Mouse (Mus musculus): ENCODE data around the gene Ywhah. TPM values are rescaled to one million over a fixed set of nuclear protein-coding genes. Genes with fewer than 3 reads are reported as not detected.

Gene Ywhah
- polyA plus RNA-seq (2012; rRNA removed), result 178 and 244 TPM in 2 replicates

DNA sequence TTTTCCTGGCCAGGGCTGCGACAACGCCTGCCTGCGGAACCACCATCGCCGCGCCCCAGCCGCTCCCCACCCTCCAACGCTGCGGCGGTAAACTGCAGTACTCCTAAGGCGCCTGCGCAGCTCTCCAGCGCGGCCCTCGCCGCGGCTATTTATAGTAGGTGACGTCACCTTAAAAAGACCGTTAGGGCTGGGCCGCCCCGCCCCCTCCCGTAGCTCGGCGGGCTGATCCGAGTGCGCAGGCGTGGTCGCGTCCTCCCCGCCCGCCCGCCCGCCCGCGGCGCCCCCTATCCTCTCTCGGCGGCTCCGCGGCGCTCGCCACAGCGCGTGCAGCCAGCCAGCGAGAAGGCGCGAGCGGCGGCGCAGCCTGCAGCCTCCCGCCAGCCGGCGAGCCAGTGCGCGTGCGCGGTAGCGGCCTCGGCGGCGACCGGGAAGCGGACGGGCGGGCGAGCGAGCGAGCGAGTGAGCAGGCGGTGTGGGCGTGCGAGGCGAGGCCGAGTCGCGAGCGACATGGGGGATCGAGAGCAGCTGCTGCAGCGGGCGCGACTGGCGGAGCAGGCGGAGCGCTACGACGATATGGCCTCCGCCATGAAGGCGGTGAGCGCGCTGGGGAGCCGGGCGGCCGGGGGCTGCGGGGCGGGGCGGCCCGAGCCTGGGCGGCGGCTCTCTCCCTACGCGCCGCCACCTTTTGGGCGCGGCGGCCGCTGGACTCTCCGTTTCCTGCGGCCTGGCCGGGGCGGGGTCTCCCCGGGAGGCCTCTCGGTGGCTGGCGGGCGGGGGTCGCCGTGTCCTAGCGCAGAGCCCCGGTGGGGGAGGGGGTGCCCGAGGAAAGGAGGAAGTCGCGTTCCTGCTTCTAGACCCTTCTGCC, at the start of gene Ywhah:
Gene Ywhah (plus strand): TSS at position 256 of the 865 bp plus-strand sequence.

Other genes with a start within 250 kb of the Ywhah start
- 68.8 and 74.7 TPM in 2 replicates for gene Pisd, start 233.2 kb upstream of the Ywhah start, polyA plus RNA-seq (2012; rRNA removed)
- gene Gm20671, start 191.7 kb upstream of the Ywhah start, polyA plus RNA-seq (2012; rRNA removed), result 16.0 and 27.5 TPM in 2 replicates
- 21.9 and 24.2 TPM in 2 replicates for gene Prr14l, start 164.6 kb upstream of the Ywhah start, polyA plus RNA-seq (2012; rRNA removed)
- gene Depdc5, start 155.1 kb upstream of the Ywhah start, polyA plus RNA-seq (2012; rRNA removed), result 15.5 and 20.3 TPM in 2 replicates
- gene Slc5a1, start 85.4 kb downstream of the Ywhah start, polyA plus RNA-seq (2012; rRNA removed), result 0.22 and 0.37 TPM in 2 replicates
- 49.5 and 57.8 TPM in 2 replicates for gene Spon2, start 199.6 kb downstream of the Ywhah start, polyA plus RNA-seq (2012; rRNA removed)